9 mouse cellular contexts compared by ENCODE assay signal in the genomic region with DNA sequence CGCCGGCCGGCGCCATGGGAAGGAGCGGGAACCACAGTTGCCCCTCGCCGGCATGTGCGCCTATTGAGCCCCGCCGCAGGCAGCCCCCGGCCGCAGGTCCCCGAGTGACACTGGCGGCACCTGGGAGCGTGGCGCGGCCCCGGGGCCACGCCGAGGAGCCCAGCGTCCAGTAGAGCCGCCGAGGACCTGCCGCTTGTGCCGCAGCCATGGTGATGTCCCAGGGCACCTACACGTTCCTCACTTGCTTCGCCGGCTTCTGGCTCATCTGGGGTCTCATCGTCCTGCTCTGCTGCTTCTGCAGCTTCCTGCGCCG. TPM values are rescaled to one million over a fixed set of nuclear protein-coding genes. Genes with fewer than 3 reads are reported as not detected.
DNase-seq lines count a peak whose midpoint lies in the region; ATAC-seq and TF ChIP-seq lines count a peak whose summit lies in the region.
"Had no signal": no experiment of that assay in that cellular context is flagged by ENCODE, and none has a peak within 500 bp of the region (broad histone marks: within the 10 kb centered on the region; RNA-seq: fewer than 3 reads in every experiment).

No protein-coding gene starts in this region.

- H3K4me1 ChIP-seq in erythroblast, embryonic 14.5 days (ENCODE audit: control insufficient read depth) = peaks cover 19% of the 10 kb centered on the region
- peaks cover 19% of the 10 kb centered on the region for H3K4me1 ChIP-seq in thymus, adult 2 months (replicated peaks; ENCODE audit: control insufficient read depth, insufficient read depth, low read length)
- peaks cover 16% of the 10 kb centered on the region for H3K4me1 ChIP-seq in limb, embryonic 14.5 days (ENCODE audit: control insufficient read depth, insufficient read depth, low read length)
- H3K4me1 ChIP-seq in stomach, postnatal 0 days (replicated peaks; ENCODE audit: control insufficient read depth, insufficient read depth) = no peaks in the 10 kb centered on the region

- no peak overlapping the region for H3K27ac ChIP-seq in thymus, adult 2 months (ENCODE audit: control insufficient read depth, insufficient read depth, low read length)
- peak overlapping the region; percentile 75 for H3K27ac ChIP-seq in limb, embryonic 14.5 days (replicated peaks; ENCODE audit: low read depth, low read length)
- H3K27ac ChIP-seq in stomach, postnatal 0 days (replicated peaks) = no peak overlapping the region

- H3K36me3 ChIP-seq in erythroblast, embryonic 14.5 days (ENCODE audit: control insufficient read depth) = no peaks in the 10 kb centered on the region; the same call in 1 of the 2 replicates
- no peaks in the 10 kb centered on the region for H3K36me3 ChIP-seq in thymus, adult 2 months (ENCODE audit: control insufficient read depth, insufficient read depth, low read length)
- H3K36me3 ChIP-seq in limb, embryonic 14.5 days (ENCODE audit: control insufficient read depth, insufficient read depth, low read length) = peaks cover 33% of the 10 kb centered on the region
- H3K36me3 ChIP-seq in stomach, postnatal 0 days (ENCODE audit: control insufficient read depth, insufficient read depth, low read length) = peaks cover 2% of the 10 kb centered on the region; the same call in 1 of the 2 replicates

- H3K9ac ChIP-seq in limb, embryonic 14.5 days (ENCODE audit: low read depth, low read length, severe bottlenecking) = peak overlapping the region; percentile 72
- peak overlapping the region; percentile 64 for H3K9ac ChIP-seq in stomach, postnatal 0 days (ENCODE audit: low read length)

- TF ChIP-seq POLR2A in thymus, adult 2 months (IDR thresholded peaks at IDR 0.05; ENCODE audit: control insufficient read depth, extremely low read depth, insufficient read depth, low read length, poor library complexity) = no peak
- TF ChIP-seq POLR2A in limb, embryonic 14.5 days (IDR thresholded peaks at IDR 0.05; ENCODE audit: borderline replicate concordance, extremely low read depth, insufficient read depth, insufficient read length) = no peak

- TF ChIP-seq CTCF in thymus, adult 2 months (IDR thresholded peaks at IDR 0.05; ENCODE audit: borderline replicate concordance, control insufficient read depth, extremely low read depth, insufficient read depth, low read length, poor library complexity) = no peak
- no peak for TF ChIP-seq CTCF in stomach, postnatal 0 days (IDR thresholded peaks at IDR 0.05; ENCODE audit: low read depth)

- peaks cover 10% of the 10 kb centered on the region; the same call in 1 of the 2 replicates for H3K9me3 ChIP-seq in erythroblast, embryonic 14.5 days (ENCODE audit: control insufficient read depth, low read length)
- H3K9me3 ChIP-seq in limb, embryonic 14.5 days (ENCODE audit: control insufficient read depth, low read length) = no peaks in the 10 kb centered on the region
- H3K9me3 ChIP-seq in stomach, postnatal 0 days (ENCODE audit: control insufficient read depth, low read length) = no peaks in the 10 kb centered on the region

- under 1% methylated on average over 31 of the region's 31 CpGs for WGBS in thymus, adult 2 months
- 3% methylated on average over 7 of the region's 31 CpGs for WGBS in limb, embryonic 14.5 days
- under 1% methylated on average over 26 of the region's 31 CpGs for WGBS in stomach, postnatal 0 days

- no peak for DNase-seq in thymus, adult 2 months
- DNase-seq in thymus, postnatal 4 days = no peak
- no peak for DNase-seq in limb, embryonic 14.5 days (ENCODE audit: low spot score)
- DNase-seq in stomach, postnatal 0 days (ENCODE audit: low spot score) = no peak
- no peak for DNase-seq in gastrocnemius, postnatal 4 days (ENCODE audit: low spot score in 2 of 2)
- no peak for DNase-seq in layer of hippocampus, adult 9-11 months

- TF ChIP-seq EP300 in stomach, postnatal 0 days (optimal IDR thresholded peaks at IDR 0.05) = no peak

- H3K4me3 ChIP-seq in erythroblast, embryonic 14.5 days (replicated peaks) = peak overlapping the region; percentile 57
- H3K4me3 ChIP-seq in thymus, adult 2 months (ENCODE audit: control insufficient read depth, insufficient read depth, low read length) = peak overlapping the region; percentile 44
- H3K4me3 ChIP-seq in limb, embryonic 14.5 days (replicated peaks; ENCODE audit: low read length) = peak overlapping the region; percentile 61
- peak overlapping the region; percentile 61 for H3K4me3 ChIP-seq in stomach, postnatal 0 days (ENCODE audit: low read depth, low read length)

- no peak for ATAC-seq in erythroblast, adult 5-6 weeks (replicated peaks; ENCODE audit: low FRiP score, poor library complexity, severe bottlenecking)
- no peak; the same call in 1 of the 2 replicates for ATAC-seq in limb, embryonic 14.5 days (ENCODE audit: low FRiP score, low read depth)
- ATAC-seq in stomach, postnatal 0 days (ENCODE audit: low FRiP score, low TSS enrichment) = peak; percentile 18

- H3K4me2 ChIP-seq in limb, embryonic 14.5 days (replicated peaks; ENCODE audit: low read depth, low read length, severe bottlenecking) = peak overlapping the region; percentile 100
- peak overlapping the region; percentile 100 for H3K4me2 ChIP-seq in stomach, postnatal 0 days (replicated peaks; ENCODE audit: low read depth)

- H3K27me3 ChIP-seq in erythroblast, embryonic 14.5 days (ENCODE audit: control insufficient read depth) = peaks cover 96% of the 10 kb centered on the region
- H3K27me3 ChIP-seq in thymus, adult 2 months (ENCODE audit: control insufficient read depth, insufficient read depth, low read length) = peaks cover 10% of the 10 kb centered on the region; the same call in 1 of the 2 replicates
- no peaks in the 10 kb centered on the region for H3K27me3 ChIP-seq in limb, embryonic 14.5 days (ENCODE audit: control insufficient read depth, insufficient read depth, low read length)
- no peaks in the 10 kb centered on the region for H3K27me3 ChIP-seq in stomach, postnatal 0 days (ENCODE audit: control insufficient read depth, insufficient read depth, low read length)

RNA-seq across cellular contexts. Expression of gene Prr7, which starts 7.7 kb away (rescaled TPM):
- polyA plus RNA-seq in erythroblast, embryonic 14.5 days (2012) = 0.08 and 0.23 TPM in 2 replicates
- total RNA-seq in erythroblast, adult 5-6 weeks (2015; ENCODE audit: low replicate concordance) = not detected in 2 replicates
- total RNA-seq in erythroblast, adult 5-6 weeks (2017; ENCODE audit: low replicate concordance) = not detected in 2 replicates
- 33.8 and 52.2 TPM in 2 replicates for polyA plus RNA-seq in thymus, adult 2 months (2012; rRNA removed)
- 18.6 and 28.4 TPM in 2 replicates for polyA plus RNA-seq in limb, embryonic 14.5 days (2012; rRNA removed)
- polyA plus RNA-seq in limb, embryonic 14.5 days (2014; fragmentation: Nextera tagmentation; extraction: Ambion mirVana) = 1.4 and 2.3 TPM in 2 replicates
- 0.13 and 0.28 TPM in 2 replicates for polyA plus RNA-seq in stomach, postnatal 0 days (2015; fragmentation: Nextera tagmentation; extraction: Ambion mirVana)
- total RNA-seq in gastrocnemius, postnatal 4 days (2021) = 1 to 10 TPM; 4.3 to 4.7 TPM

RNA-seq across cellular contexts. Expression of gene Dbn1, which starts 16.1 kb away (rescaled TPM):
- 0.05 and 0.06 TPM in 2 replicates for polyA plus RNA-seq in erythroblast, embryonic 14.5 days (2012)
- 0.42 TPM in 1 of 2 replicates, not detected in the other for total RNA-seq in erythroblast, adult 5-6 weeks (2015; ENCODE audit: low replicate concordance)
- total RNA-seq in erythroblast, adult 5-6 weeks (2017; ENCODE audit: low replicate concordance) = not detected in 2 replicates
- polyA plus RNA-seq in thymus, adult 2 months (2012; rRNA removed) = 7.8 and 9.8 TPM in 2 replicates
- polyA plus RNA-seq in limb, embryonic 14.5 days (2012; rRNA removed) = 266 and 303 TPM in 2 replicates
- 153 and 178 TPM in 2 replicates for polyA plus RNA-seq in limb, embryonic 14.5 days (2014; fragmentation: Nextera tagmentation; extraction: Ambion mirVana)
- 39.3 and 40.4 TPM in 2 replicates for polyA plus RNA-seq in stomach, postnatal 0 days (2015; fragmentation: Nextera tagmentation; extraction: Ambion mirVana)
- total RNA-seq in gastrocnemius, postnatal 4 days (2021) = 100 to 1,000 TPM; 127 to 147 TPM

RNA-seq across cellular contexts. Expression of gene Grk6, which starts 26.9 kb away (rescaled TPM):
- 9.5 and 10.2 TPM in 2 replicates for polyA plus RNA-seq in erythroblast, embryonic 14.5 days (2012)
- 24.2 and 25.2 TPM in 2 replicates for total RNA-seq in erythroblast, adult 5-6 weeks (2015; ENCODE audit: low replicate concordance)
- 33.4 and 38.2 TPM in 2 replicates for total RNA-seq in erythroblast, adult 5-6 weeks (2017; ENCODE audit: low replicate concordance)
- polyA plus RNA-seq in thymus, adult 2 months (2012; rRNA removed) = 228 and 238 TPM in 2 replicates
- 81.4 and 92.8 TPM in 2 replicates for polyA plus RNA-seq in limb, embryonic 14.5 days (2012; rRNA removed)
- polyA plus RNA-seq in limb, embryonic 14.5 days (2014; fragmentation: Nextera tagmentation; extraction: Ambion mirVana) = 51.7 and 57.5 TPM in 2 replicates
- polyA plus RNA-seq in stomach, postnatal 0 days (2015; fragmentation: Nextera tagmentation; extraction: Ambion mirVana) = 17.7 and 19.0 TPM in 2 replicates
- total RNA-seq in gastrocnemius, postnatal 4 days (2021) = 10 to 100 TPM; 32.9 TPM

RNA-seq across cellular contexts. Expression of gene Pdlim7, which starts 41.7 kb away (rescaled TPM):
- polyA plus RNA-seq in erythroblast, embryonic 14.5 days (2012) = 1.9 and 3.0 TPM in 2 replicates
- total RNA-seq in erythroblast, adult 5-6 weeks (2015; ENCODE audit: low replicate concordance) = 1.7 and 1.9 TPM in 2 replicates
- 2.4 and 2.9 TPM in 2 replicates for total RNA-seq in erythroblast, adult 5-6 weeks (2017; ENCODE audit: low replicate concordance)
- polyA plus RNA-seq in thymus, adult 2 months (2012; rRNA removed) = 25.6 and 29.5 TPM in 2 replicates
- 137 and 192 TPM in 2 replicates for polyA plus RNA-seq in limb, embryonic 14.5 days (2012; rRNA removed)
- polyA plus RNA-seq in limb, embryonic 14.5 days (2014; fragmentation: Nextera tagmentation; extraction: Ambion mirVana) = 148 and 162 TPM in 2 replicates
- 174 and 193 TPM in 2 replicates for polyA plus RNA-seq in stomach, postnatal 0 days (2015; fragmentation: Nextera tagmentation; extraction: Ambion mirVana)
- total RNA-seq in gastrocnemius, postnatal 4 days (2021) = 100 to 1,000 TPM; 304 to 308 TPM

RNA-seq across cellular contexts. Expression of gene F12, which starts 45.2 kb away (rescaled TPM):
- 0.09 and 0.25 TPM in 2 replicates for polyA plus RNA-seq in erythroblast, embryonic 14.5 days (2012)
- total RNA-seq in erythroblast, adult 5-6 weeks (2015; ENCODE audit: low replicate concordance) = not detected in 2 replicates
- total RNA-seq in erythroblast, adult 5-6 weeks (2017; ENCODE audit: low replicate concordance) = not detected in 2 replicates
- polyA plus RNA-seq in thymus, adult 2 months (2012; rRNA removed) = 0.39 and 1.6 TPM in 2 replicates
- polyA plus RNA-seq in limb, embryonic 14.5 days (2012; rRNA removed) = 0.09 and 0.11 TPM in 2 replicates
- not detected in 2 replicates for polyA plus RNA-seq in limb, embryonic 14.5 days (2014; fragmentation: Nextera tagmentation; extraction: Ambion mirVana)
- 0.41 and 0.68 TPM in 2 replicates for polyA plus RNA-seq in stomach, postnatal 0 days (2015; fragmentation: Nextera tagmentation; extraction: Ambion mirVana)
- total RNA-seq in gastrocnemius, postnatal 4 days (2021) = under 1 TPM; 0.22 to 0.70 TPM
- total RNA-seq: common myeloid progenitor, adult 5-6 weeks had no signal
